Mouse (Mus musculus): Measurements from ENCODE around the gene Nsd2.
"Not testable (repeated sequence)": the region's sequence is repeated elsewhere in the genome, so short reads cannot be mapped to it uniquely, and the experiment has no call there.

Gene Nsd2

GRCm38 (mm10) chr5:33851466-33851865, 30.9 kb downstream of the Nsd2 start:
- no peak for DNase-seq (ENCODE audit: low spot score)

- no peak for DNase-seq (ENCODE audit: low spot score)
Observed at GRCm38 (mm10) chr5:33853086-33853485, 32.6 kb downstream of the Nsd2 start.

- no peak for DNase-seq (ENCODE audit: low spot score)
Observed at GRCm38 (mm10) chr5:33854019-33854418, 33.5 kb downstream of the Nsd2 start.

GRCm38 (mm10) chr5:33857693-33858092, 37.2 kb downstream of the Nsd2 start:
- DNase-seq (ENCODE audit: low spot score): no peak

- DNase-seq (ENCODE audit: low spot score): no peak
Observed at GRCm38 (mm10) chr5:33875472-33875871, 54.9 kb downstream of the Nsd2 start.

- DNase-seq (ENCODE audit: low spot score): no peak
Observed at GRCm38 (mm10) chr5:33881118-33881517, 60.6 kb downstream of the Nsd2 start.

GRCm38 (mm10) chr5:33893406-33893805, 72.9 kb downstream of the Nsd2 start:
- no peak for DNase-seq (ENCODE audit: low spot score)

GRCm38 (mm10) chr5:33895116-33895515, 74.6 kb downstream of the Nsd2 start:
- DNase-seq (ENCODE audit: low spot score): no peak

- no peak for DNase-seq (ENCODE audit: low spot score)
Observed at GRCm38 (mm10) chr5:33897158-33897557, 76.6 kb downstream of the Nsd2 start.

- DNase-seq (ENCODE audit: low spot score): no peak
Observed at GRCm38 (mm10) chr5:33898671-33899070, 78.1 kb downstream of the Nsd2 start.

- DNase-seq (ENCODE audit: low spot score): no peak
Observed at GRCm38 (mm10) chr5:33899245-33899644, 78.7 kb downstream of the Nsd2 start.

- no peak for DNase-seq (ENCODE audit: low spot score)
Observed at GRCm38 (mm10) chr5:33900101-33900500, 79.6 kb downstream of the Nsd2 start.

GRCm38 (mm10) chr5:33900701-33901263, 80.3 kb downstream of the Nsd2 start:
- no peak for DNase-seq (ENCODE audit: low spot score)

GRCm38 (mm10) chr5:33901278-33901677, 80.8 kb downstream of the Nsd2 start:
- no peak for DNase-seq (ENCODE audit: low spot score)

GRCm38 (mm10) chr5:33902696-33903095, 82.2 kb downstream of the Nsd2 start:
- no peak for DNase-seq (ENCODE audit: low spot score)

- no peak for DNase-seq (ENCODE audit: low spot score)
Observed at GRCm38 (mm10) chr5:33903176-33903575, 82.7 kb downstream of the Nsd2 start.

- not testable (repeated sequence) for DNase-seq (ENCODE audit: low spot score)
Observed at GRCm38 (mm10) chr5:33915031-33915430, 94.5 kb downstream of the Nsd2 start.

- not testable (repeated sequence) for DNase-seq (ENCODE audit: low spot score)
Observed at GRCm38 (mm10) chr5:33916616-33917015, 96.1 kb downstream of the Nsd2 start.

GRCm38 (mm10) chr5:33919466-33919865, 98.9 kb downstream of the Nsd2 start:
- no peak for DNase-seq (ENCODE audit: low spot score)

- no peak for DNase-seq (ENCODE audit: low spot score)
Observed at GRCm38 (mm10) chr5:33920037-33920436, 99.5 kb downstream of the Nsd2 start.

GRCm38 (mm10) chr5:33920924-33921323, 100.4 kb downstream of the Nsd2 start:
- no peak for DNase-seq (ENCODE audit: low spot score)

GRCm38 (mm10) chr5:33921486-33922235, 101.1 kb downstream of the Nsd2 start:
- DNase-seq (ENCODE audit: low spot score): no peak

- DNase-seq (ENCODE audit: low spot score): no peak
Observed at GRCm38 (mm10) chr5:33922566-33922965, 102.0 kb downstream of the Nsd2 start.

- no peak for DNase-seq (ENCODE audit: low spot score)
Observed at GRCm38 (mm10) chr5:33926170-33926569, 105.6 kb downstream of the Nsd2 start.
